In genomic region chr17:49727428-49728045, GRCm38 (mm10) we compare ENCODE assay signal across 25 mouse cellular contexts.
DNase-seq lines count a peak whose midpoint lies in the region; ATAC-seq and TF ChIP-seq lines count a peak whose summit lies in the region.
"Had no signal": no experiment of that assay in that cellular context is flagged by ENCODE, and none has a peak within 500 bp of the region (broad histone marks: within the 10 kb centered on the region; RNA-seq: fewer than 3 reads in every experiment).

No protein-coding gene starts in this region.

- peak; percentile 71 for ATAC-seq in lung, postnatal 0 days
- ATAC-seq in stomach, embryonic 15.5 days (ENCODE audit: insufficient read depth, low FRiP score, low read depth), result no peak
- ATAC-seq: activated CD4-positive, CD25-positive, alpha-beta regulatory T cell, adult 4 months; CD4-positive, CD25-positive, alpha-beta regulatory T cell, adult 4 months; liver, postnatal 0 days; midbrain, embryonic 15.5 days had no signal

- H3K9me3 ChIP-seq in heart, embryonic 10.5 days, result no peaks in the 10 kb centered on the region
- no peaks in the 10 kb centered on the region for H3K9me3 ChIP-seq in lung, postnatal 0 days (ENCODE audit: low read length)
- H3K9me3 ChIP-seq in stomach, embryonic 15.5 days, result no peaks in the 10 kb centered on the region
- H3K9me3 ChIP-seq: embryonic facial prominence, embryonic 15.5 days; limb, embryonic 15.5 days; midbrain, embryonic 15.5 days had no signal

- DNase-seq in heart, embryonic 10.5 days (ENCODE audit: low spot score), result peak; percentile 20
- DNase-seq in heart, adult 11 months, result no peak
- DNase-seq in kidney, postnatal 10 days, result peak; percentile 26
- DNase-seq in kidney, adult 11 months, result no peak
- DNase-seq in lung, postnatal 0 days (ENCODE audit: low spot score), result peak; percentile 78
- DNase-seq in testis, postnatal 10 days (ENCODE audit: low spot score), result no peak
- DNase-seq in heart, adult 9 months (ENCODE audit: low spot score in 2 of 2), result no peak
- DNase-seq: adrenal gland, postnatal 25 days; cerebellum, adult 11-12 months; cerebellum, postnatal 25 days; embryo, embryonic 11 days; gastrocnemius, adult 2 months; heart, postnatal 36 days; liver, postnatal 0 days; right cerebral cortex, postnatal 14 days; spleen, adult 18-20 months; thymus, postnatal 4 days had no signal

- no peak overlapping the region for H3K4me2 ChIP-seq in lung, postnatal 0 days (replicated peaks; ENCODE audit: low read depth, low read length)
- no peak overlapping the region for H3K4me2 ChIP-seq in stomach, embryonic 15.5 days
- H3K4me2 ChIP-seq: embryonic facial prominence, embryonic 15.5 days; hindbrain, embryonic 14.5 days; limb, embryonic 15.5 days; midbrain, embryonic 15.5 days had no signal

- no peaks in the 10 kb centered on the region for H3K4me1 ChIP-seq in heart, embryonic 10.5 days
- H3K4me1 ChIP-seq in lung, postnatal 0 days (ENCODE audit: insufficient read depth, low read depth, low read length), result peaks cover 5% of the 10 kb centered on the region; the same call in 1 of the 2 replicates
- no peaks in the 10 kb centered on the region for H3K4me1 ChIP-seq in stomach, embryonic 15.5 days
- H3K4me1 ChIP-seq: embryonic facial prominence, embryonic 15.5 days; limb, embryonic 15.5 days; midbrain, embryonic 15.5 days had no signal

- TF ChIP-seq CTCF in lung, postnatal 0 days (IDR thresholded peaks at IDR 0.05), result no peak

- TF ChIP-seq EP300 in lung, postnatal 0 days (IDR thresholded peaks at IDR 0.05), result peak; percentile 70

- H3K27ac ChIP-seq in heart, embryonic 10.5 days, result no peak overlapping the region
- no peak overlapping the region for H3K27ac ChIP-seq in lung, postnatal 0 days (ENCODE audit: low read length)
- peak overlapping the region; percentile 48 for H3K27ac ChIP-seq in stomach, embryonic 15.5 days
- H3K27ac ChIP-seq: embryonic facial prominence, embryonic 15.5 days; gastrocnemius, adult 2 months; hindbrain, embryonic 14.5 days; limb, embryonic 15.5 days; midbrain, embryonic 15.5 days had no signal

- 73% methylated on average over 5 of the region's 5 CpGs for WGBS in heart, embryonic 10.5 days
- 27% methylated on average over 5 of the region's 5 CpGs for WGBS in lung, postnatal 0 days
- 34% methylated on average over 5 of the region's 5 CpGs for WGBS in stomach, embryonic 15.5 days

- no peak overlapping the region for H3K4me3 ChIP-seq in heart, embryonic 10.5 days
- H3K4me3 ChIP-seq in lung, postnatal 0 days (ENCODE audit: low read depth, low read length), result no peak overlapping the region
- no peak overlapping the region for H3K4me3 ChIP-seq in stomach, embryonic 15.5 days (replicated peaks)
- H3K4me3 ChIP-seq: embryonic facial prominence, embryonic 15.5 days; gastrocnemius, adult 2 months; limb, embryonic 15.5 days; midbrain, embryonic 15.5 days; myocyte had no signal

- no peaks in the 10 kb centered on the region for H3K27me3 ChIP-seq in heart, embryonic 10.5 days (ENCODE audit: insufficient read depth, poor library complexity, severe bottlenecking)
- H3K27me3 ChIP-seq in lung, postnatal 0 days (replicated peaks; ENCODE audit: insufficient read depth, low read length), result no peaks in the 10 kb centered on the region
- H3K27me3 ChIP-seq in stomach, embryonic 15.5 days (replicated peaks), result no peaks in the 10 kb centered on the region
- H3K27me3 ChIP-seq: embryonic facial prominence, embryonic 15.5 days; limb, embryonic 15.5 days; midbrain, embryonic 15.5 days had no signal

- no peaks in the 10 kb centered on the region for H3K36me3 ChIP-seq in heart, embryonic 10.5 days
- no peaks in the 10 kb centered on the region for H3K36me3 ChIP-seq in lung, postnatal 0 days (ENCODE audit: insufficient read depth, low read length)
- H3K36me3 ChIP-seq in stomach, embryonic 15.5 days, result no peaks in the 10 kb centered on the region
- H3K36me3 ChIP-seq: embryonic facial prominence, embryonic 15.5 days; limb, embryonic 15.5 days; midbrain, embryonic 15.5 days had no signal

- no peak overlapping the region for H3K9ac ChIP-seq in lung, postnatal 0 days (replicated peaks; ENCODE audit: low read depth)
- no peak overlapping the region for H3K9ac ChIP-seq in stomach, embryonic 15.5 days
- H3K9ac ChIP-seq: embryonic facial prominence, embryonic 15.5 days; hindbrain, embryonic 14.5 days; limb, embryonic 15.5 days; liver, postnatal 0 days; midbrain, embryonic 15.5 days had no signal

Comparison
In these comparisons a context has a peak if more than half of its experiments do, and no peak if none do; other contexts are left out.
1. DNase-seq: peak in heart, embryonic 10.5 days (single experiment), kidney, postnatal 10 days (single experiment) and lung, postnatal 0 days (single experiment); none in heart, adult 11 months (single experiment), kidney, adult 11 months (single experiment), testis, postnatal 10 days (single experiment) and heart, adult 9 months (0 of 2).